Mouse (Mus musculus): ENCODE data around the gene Xpc.

GRCm38 (mm10) chr6:91452056-91452455 lies 63.6 kb downstream of the Xpc start:
- TF ChIP-seq CTCF (IDR thresholded peaks at IDR 0.05; ENCODE audit: control insufficient read depth, insufficient read depth, low read length) (no peak), POLR2A (IDR thresholded peaks at IDR 0.05; ENCODE audit: borderline replicate concordance, control insufficient read depth, low read depth, low read length) (no peak)

Measured in bone marrow, adult 2 months (tissue).